Mouse (Mus musculus) heart, adult 9 months (tissue): ENCODE data around the gene Pced1a.

Experiments used
- DNase-seq, 2 experiments: peaks; one replicate each; pipeline ENCODE4 v3.0.0; 2022; ENCODE audit warnings: low spot score in 2 of 2

Gene Pced1a

DNA sequence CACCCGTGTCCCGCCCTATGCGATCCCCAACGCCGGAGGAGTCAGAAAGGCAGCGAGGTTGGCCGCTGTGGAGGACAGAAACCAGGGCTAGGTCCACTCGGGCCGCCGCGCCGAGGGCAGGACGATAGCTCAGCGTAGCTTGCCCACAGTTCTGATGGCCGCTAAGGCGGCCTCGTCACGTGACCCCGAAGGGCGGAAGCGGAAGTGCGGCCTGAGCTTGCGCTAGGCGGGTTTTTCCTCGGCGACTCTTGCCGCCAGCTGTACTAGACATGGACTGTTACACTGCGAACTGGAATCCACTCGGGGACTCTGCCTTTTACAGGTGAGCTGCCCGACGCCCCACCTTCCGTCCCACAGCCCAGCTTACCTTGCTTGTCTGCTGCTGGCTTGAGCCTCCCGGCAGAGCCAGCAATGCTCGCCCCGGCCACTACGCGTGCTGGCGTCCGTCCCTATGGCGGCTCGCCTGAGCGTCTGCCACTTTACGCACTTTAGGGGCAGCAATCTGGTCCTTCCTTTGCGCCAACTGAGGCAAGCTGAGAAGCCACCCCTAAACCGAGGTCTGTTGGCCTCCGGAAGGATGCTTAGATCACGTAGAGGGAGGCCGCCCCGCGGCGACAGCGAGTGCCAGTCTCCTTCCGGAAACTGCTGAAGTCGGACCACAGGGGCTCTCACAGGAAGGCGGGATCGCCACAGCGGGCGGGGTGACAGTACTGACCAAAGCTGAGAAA, at the start of gene Pced1a, which contains the start of gene Vps16:
Gene Pced1a (minus strand): TSS at position 576 of the 728 bp plus-strand sequence.
Gene Vps16 (plus strand): TSS at position 214 of the 728 bp plus-strand sequence.
- peak; percentile 89 to 92 for DNase-seq

DNA sequence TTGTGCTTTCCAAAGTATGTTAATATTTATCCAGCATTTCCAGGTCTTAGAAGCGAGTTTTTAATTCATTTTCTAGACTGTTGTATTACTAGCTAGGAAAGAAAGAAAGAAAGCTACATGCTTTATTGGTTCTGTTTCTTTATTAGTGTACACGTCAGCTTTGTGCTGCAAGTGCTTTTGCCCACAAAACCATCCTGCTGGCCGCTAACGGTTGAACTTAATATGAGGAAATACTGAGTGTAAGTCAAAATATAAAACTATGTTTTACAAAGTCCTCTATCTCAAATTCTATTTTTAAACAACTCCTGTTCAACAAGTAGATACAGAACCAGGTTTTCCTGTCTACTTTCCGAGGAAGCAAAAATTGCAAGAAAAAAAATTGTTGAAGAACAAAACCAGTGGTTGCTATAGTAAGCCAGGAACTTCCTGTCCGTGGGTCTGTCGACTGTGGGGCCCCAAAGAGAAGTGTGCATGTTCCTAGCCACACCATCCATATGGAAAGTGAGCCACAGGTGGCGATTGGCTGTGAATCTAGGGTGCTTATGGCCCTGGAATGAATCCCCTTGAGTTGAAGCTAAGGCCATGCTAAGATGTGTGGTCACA, 48.5 kb upstream of the Pced1a start:
- no peak for DNase-seq

DNA sequence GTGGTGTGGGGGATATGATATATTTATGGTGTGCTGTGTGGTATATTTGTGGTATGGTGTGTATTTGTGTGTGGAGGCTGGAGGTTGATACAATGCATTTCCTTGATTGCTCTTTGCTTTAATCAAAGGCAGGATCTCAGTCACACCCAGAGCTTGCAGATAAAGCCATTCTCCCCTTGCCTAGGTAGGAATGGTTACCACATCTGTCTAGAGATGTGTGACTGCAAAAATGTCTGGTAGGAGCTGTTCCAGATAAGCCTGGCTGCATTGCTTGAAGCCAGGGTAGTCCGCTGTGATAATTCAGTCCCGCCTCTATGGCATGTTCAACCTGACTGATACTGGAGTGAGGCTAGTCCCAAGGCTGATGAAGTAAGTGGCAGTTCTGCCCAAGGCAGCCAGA, 45.4 kb upstream of the Pced1a start:
- no peak for DNase-seq

DNA sequence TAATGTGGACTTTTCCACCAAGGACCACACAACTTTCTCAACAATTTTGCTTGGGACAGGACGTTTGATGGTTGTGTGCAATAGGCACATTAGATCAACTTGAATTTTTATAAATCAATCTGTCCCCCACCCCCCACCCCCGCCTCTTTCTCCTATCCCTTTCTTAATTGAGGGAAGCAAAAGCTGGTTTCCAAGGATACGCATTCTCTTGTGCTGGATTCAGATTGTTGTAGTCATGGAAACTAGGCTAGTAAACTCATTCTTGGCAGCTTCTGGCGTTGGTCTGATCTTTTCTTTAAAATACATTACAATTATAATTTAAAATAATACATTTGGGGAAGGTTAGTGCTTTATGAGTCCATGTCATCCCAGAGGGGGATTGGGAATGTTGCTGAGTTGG, 44.9 kb upstream of the Pced1a start:
- no peak for DNase-seq

DNA sequence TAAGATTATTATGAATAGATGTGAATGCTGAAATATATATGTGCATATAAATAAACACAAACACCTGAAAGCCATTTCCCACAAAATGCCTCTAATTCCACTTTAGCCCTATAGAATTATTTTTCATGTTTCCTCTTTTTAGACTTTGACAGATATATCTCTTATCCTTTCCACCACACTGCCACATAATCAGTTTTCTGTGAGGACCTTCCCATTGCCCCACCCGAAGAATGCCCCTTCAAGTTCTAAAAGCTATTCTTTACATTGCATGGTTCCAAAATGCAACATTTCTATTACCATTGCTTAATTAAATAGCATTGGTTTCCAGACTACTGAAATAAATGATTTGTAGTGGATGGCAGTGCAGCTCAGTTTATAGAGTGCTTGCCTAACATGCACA, 41.9 kb upstream of the Pced1a start:
- no peak for DNase-seq

DNA sequence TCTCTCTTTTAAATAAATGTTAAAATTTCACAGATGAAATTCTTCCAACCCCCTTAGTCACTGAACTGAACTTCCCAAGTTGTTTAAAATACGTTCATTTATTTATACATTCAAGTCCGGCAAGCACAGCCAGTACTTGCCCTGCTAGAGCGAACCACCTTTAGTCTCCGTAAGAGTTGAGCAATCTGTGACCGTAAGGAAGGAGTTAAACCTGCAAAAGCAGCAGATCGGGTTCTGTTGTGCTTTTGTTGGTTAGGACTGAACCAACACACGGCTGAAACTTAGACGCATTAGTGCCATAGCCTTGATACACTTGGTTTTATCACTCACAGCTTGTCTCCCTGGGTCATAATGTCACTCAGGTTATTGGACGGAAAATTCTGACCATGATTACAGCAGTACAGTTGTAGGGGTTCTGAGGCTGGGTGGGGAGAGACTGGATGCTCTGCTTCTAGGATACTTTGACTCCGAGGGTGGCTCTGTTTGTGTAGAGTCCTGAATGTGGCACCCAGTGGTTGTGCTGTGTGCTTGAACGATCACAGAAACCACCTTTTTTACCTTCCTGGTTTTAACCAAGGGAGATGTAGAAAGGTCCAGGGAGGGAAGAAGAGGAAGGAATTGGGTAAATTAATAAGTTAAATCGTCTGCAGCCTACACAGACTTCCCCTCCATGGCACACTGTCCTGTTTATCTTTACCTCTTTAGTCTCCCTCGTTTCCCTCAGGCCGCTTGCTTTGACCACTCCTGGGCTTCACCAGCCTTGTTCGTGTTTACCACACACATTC, 37.0 kb upstream of the Pced1a start:
- no peak for DNase-seq

DNA sequence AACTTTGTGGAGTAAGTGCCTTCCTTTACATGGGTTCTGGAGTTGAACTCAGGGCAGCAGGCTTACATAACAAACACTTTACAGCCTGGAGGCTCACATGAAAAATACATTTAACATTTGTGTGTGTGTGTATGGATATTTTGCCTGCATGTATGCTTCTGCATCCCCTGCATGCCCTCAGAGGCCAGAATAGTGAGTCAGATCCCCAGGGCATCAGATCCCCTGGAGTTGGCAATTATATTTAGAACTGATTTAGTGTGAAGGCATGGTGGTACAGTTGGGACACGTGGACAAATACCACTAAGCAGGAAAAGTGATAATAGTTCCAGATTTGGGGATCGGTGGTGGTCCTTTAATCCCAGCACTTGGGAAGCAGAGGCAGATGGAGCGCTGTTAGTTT, 35.1 kb upstream of the Pced1a start:
- DNase-seq, result no peak

DNA sequence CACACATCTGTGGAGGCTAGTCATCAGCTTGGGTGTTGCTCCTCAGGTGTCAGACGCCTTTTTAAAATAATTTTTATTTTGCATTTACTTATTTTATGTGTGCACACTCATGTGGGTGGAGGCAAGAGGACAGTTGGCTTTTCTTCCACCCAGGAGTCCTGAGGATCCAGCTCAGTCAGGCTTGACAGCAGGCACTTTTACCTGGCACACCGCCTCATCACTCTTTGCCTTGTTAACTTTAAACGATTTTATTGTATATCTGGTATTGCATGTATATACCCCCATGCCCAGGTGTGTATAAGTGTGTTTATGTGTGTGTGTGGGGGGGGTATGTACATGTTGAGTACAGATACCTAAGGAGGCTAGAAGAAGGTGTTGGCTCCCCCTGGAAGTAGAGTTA, 33.4 kb upstream of the Pced1a start:
- DNase-seq, result no peak

DNA sequence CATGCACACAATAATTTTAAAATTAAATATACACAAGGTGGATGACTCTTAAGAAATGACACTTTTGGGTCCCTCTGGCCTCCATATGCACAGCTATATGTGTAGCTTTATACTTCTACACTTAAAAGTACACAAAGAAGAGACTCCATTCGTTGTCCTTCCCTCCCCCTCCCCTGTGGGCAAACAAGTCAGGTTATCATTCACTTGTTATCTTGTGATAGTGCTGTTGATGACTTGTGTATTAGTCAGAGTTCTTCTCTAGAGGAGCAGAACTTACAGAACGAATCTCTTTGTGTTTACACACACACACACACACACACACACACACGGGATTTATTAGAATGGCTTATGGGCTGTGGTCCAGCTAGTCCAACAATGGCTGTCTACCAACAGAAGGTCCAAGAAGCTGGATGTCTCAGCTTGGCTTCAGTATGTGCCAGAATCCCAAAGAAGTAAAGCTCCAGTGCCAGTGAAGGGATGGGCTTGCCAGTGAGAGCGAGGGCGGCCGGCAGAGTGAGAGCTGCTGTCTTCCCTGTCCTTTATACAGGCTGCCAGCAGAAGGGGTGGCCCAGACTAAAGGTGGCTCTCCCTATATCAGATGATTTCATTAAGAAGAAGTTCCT, 30.4 kb upstream of the Pced1a start:
- no peak for DNase-seq

DNA sequence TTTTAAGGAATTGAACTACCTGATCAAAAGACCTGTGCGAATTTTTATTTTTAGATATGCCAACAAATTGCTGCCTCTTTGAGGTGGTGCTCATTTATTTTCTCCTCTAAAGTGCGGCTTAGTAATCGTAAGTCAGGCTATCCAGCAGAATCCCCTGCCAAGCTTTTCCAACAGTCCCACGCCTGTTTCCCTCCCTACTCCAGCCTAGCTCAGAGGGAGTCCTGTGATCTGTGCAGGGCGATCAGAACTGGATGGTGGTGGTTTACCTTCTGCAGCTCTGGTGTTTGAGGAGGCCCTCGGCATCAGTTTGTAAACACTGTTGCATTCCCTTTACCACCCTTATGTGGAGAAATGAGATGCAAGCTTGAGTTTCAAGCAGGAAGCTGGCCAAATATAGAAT, 28.9 kb upstream of the Pced1a start:
- DNase-seq, result no peak

DNA sequence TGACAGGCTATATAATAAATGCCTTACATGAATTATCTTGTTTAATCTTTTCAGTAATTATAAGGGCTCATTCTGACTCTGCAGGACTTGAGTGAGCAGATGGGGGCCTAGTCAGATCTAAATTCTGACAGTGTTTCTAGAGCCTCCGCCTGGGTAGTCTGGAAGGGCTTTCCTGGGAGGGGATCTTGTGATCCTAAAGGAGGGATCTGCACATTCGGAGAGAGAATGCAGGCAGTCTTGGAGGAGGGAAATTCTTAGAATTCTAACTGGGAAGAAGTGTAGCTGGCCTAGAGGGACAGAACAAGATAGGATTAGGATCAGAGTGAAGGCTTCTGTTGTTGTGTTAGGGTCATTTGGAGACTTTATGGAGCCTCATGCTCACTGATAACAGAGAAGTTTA, 27.8 kb upstream of the Pced1a start:
- no peak for DNase-seq

DNA sequence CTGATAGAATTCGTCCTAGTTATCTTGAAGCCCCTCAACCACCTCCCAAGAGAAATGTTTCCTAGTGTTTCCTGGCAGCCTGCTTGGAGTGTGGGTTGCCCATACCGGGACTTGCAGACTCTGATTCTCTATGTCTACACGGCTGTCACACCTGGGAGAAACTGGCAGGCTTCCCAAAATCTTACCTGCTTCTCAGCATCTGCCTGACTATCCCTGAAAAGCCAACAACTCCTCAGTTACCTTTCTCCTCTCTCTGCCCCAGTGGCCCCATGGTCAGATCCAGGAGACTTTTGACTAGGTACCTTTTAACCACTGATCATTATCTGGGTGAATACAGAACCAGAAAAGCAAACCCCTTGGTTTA, 27.2 kb upstream of the Pced1a start:
- DNase-seq, result no peak

DNA sequence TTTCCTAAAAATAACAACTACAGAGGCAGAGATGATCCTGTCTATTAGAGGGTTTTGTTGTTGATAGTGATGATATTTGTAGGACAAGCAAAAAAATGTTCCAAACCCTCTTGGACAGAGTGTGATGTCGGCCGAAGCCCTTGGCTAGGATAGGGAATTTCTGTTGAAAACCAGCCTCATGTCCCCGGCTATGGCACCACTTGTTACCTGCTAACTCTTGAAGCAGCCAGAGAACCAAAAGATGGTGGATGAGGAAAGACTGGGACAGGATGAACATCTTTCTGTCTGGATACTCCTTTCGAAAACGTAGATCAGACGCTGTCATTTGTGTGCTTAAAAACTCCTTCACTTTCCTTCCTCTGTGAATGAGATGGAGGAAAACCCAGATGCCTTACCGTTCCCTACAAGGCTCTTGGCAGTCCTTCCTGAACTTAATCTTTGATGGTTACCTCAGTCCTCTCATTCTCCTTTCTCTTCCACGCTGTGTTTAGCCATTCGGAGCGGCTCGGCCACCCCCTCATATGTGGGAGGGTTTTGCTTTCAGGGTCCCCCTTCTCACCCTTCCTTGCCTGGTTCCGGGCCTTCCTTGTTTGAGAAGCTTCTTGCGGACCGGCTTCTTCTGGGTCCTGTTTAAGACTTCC, 26.7 kb upstream of the Pced1a start:
- no peak for DNase-seq

DNA sequence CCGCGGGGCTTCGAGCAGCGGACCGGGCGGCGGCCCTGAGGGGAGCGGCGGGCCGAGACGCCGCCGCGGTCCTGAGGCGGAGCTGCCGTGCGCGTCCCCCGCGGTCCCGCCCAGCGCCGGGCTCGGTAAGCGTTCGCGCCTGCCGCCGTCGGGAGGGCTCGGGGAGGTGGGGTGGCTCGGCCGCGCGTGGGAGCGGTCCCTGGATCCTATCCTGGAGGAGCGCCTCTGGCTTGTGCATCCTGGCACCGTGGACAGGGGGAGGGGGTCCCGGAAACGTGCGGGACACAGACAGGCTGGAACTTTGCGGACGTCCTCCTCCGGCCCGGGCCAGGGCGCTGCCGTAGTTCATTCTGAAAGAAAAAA, 25.9 kb upstream of the Pced1a start:
- DNase-seq, result peak in 1 of 2 experiments; percentile 86

DNA sequence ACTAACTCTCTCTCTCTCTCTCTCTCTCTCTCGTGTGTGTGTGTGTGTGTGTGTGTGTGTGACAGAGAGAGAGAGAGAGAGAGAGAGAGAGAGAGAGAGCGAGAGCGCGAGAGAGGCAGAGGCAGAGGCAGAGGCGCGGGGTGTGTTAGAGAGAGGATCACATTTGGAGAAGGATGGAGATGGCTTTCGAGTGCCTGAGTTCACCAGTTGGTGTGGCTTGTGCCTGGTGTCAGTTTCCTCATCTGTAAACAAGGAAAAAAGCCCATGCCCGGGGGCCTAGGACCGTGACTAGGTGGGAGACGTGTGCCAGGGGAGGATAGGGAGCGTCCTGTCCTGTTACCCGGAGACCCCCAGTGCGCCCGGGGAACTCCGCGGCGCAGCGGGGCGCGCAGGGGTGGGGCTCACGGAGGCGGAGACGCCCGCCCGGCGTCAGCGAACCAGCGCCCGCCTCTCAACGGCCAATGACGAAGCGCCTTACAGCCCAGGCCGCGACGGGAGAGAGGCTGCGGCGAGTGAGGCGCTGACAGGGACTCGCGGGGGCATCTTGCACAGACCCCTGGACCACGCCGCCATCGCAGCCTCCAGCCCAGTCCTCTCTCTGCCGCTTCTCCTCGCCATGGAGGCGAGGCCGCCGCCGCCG, 25.4 kb upstream of the Pced1a start, which contains the start of gene Ptpra:
Gene Ptpra (plus strand): TSS at position 485 of the 640 bp plus-strand sequence.
- DNase-seq, result peak; percentile 92

DNA sequence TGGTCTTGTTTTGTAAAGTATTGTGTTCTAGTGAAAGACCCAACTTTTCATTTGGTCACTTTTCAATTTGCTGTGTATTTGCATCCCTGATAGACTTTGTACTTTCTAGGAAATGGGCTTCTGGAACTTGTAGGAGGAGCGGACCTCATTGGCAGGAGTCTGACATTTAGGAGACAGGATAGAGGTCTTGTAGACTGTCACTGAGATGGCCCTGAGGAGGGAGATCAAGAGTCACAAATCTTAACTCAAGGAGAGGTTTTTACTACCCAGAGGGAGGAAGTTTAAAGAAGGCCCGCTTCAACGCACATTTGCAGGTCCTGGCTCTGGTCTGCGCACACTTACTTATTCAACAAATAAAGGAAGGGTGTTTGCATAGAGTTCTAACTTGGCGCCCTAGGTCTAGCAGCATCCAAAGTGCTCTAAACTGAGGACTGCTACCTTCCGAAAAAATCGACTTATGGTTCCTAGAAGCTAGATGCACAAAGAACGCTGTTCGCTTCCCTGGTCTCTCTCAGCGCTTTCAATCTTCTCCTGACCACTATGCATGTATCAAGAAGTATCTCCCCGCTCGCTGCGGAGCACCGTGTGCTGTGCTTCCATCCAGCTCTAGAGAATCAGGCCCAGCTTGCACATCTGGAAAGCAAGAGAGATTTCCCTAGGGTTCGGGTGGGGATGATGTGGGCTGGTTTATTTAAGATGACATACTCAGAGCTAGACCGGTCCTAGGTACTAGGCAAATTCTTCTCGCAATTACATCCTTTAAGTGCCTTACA, 24.7 kb upstream of the Pced1a start:
- peak; percentile 7 to 22 for DNase-seq

DNA sequence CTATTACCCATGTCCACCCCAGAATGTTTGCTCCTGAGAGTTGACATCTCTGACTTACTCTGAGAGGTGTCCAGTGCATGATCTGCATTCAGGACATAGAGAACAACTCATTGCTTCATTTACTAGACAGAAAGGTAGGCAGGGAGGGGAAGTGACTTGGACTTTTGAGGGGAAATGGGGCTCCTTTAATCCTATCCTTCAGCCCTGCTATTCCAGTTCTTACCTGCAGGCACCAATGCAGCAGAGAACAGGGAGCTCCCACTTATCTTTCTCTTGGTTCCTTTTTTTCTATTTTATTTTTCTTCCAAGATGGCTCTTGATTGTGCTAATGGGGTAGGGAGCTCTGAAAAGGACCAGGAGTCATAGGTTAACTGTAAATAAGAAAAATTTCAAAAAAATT, 23.9 kb upstream of the Pced1a start:
- DNase-seq, result no peak

DNA sequence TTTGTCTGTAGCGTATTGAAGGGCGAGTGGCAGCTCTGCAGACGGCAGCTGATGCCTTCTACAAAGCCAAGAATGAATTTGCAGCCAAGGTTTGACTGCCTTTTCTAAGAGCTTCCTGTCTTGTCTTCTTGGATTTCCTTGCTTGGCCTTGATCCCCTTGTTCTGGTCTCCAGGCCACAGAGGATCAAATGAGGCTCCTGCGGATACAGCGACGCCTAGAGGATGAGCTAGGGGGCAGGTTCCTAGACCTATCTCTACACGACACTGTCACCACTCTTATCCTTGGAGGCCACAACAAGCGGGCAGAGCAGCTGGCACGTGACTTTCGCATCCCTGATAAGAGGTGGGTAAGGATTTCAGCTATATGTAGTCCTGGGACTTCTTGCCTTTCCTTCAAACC, 17.7 kb upstream of the Pced1a start:
- no peak for DNase-seq

DNA sequence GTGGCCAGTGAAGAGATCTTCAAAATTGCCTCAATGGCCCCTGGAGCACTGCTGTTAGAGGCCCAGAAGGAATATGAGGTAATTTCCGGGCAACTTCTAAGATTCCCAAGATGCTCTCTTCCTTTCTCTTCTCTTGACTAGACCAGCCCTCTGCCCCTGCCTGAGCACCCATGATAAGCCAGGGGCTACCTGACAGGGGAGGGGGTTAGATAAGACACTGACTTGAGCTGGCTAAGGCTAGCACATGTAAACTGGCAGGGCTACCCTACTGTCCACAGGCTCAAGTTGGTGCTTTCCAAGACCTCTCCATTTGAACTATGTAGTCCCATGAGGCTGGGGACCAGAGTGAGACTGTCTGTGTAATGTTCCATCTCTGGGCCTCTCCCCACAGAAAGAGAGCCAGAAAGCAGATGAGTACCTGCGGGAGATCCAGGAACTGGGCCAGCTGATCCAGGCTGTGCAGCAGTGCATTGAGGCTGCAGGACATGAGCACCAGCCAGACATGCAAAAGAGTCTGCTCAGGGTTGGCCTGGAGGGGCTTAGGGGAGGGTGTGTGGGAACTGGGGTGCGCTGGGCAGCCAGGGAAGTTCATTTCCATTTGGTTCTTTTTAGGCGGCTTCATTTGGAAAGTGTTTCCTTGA, 15.5 kb upstream of the Pced1a start:
- no peak for DNase-seq

DNA sequence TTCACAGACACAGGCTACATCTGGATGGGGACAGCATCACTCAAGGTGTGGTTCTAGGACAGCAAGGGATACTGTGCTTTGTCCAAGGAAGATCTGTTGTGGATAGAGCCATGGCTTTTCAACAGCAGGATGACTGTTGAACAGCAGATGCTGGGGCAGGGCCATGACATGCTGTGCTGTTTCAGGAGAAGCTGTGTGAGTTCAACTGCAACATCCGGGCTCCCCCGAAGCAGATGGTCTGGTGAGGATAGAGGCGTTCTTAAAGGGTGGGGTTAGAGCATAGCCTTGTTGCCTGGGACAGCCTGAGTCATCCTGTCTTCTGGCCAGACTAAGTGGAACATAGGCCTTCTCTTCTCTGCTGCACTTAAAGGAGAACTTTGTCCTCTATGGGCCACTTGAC, 14.4 kb upstream of the Pced1a start:
- DNase-seq, result no peak
